Mouse (Mus musculus): Measurements from ENCODE around the gene Tlk2.

- TF ChIP-seq CTCF (IDR thresholded peaks at IDR 0.05; ENCODE audit: low read depth, low read length) (no peak), POLR2A (IDR thresholded peaks at IDR 0.05; ENCODE audit: extremely low read depth, insufficient read depth, low read length) (no peak)
Measured at GRCm38 (mm10) chr11:105331129-105331528, 152.5 kb downstream of the Tlk2 start.
